Mouse (Mus musculus): ENCODE measurements at regions not wholly inside any gene's neighbourhood (a gene's known extent, or its start where the extent isn't known, plus 50 kb on each side); places are given as distances from the start of the nearest gene placed in this dataset.
"Not testable (repeated sequence)": the region's sequence is repeated elsewhere in the genome, so short reads cannot be mapped to it uniquely, and the experiment has no call there.

DNA sequence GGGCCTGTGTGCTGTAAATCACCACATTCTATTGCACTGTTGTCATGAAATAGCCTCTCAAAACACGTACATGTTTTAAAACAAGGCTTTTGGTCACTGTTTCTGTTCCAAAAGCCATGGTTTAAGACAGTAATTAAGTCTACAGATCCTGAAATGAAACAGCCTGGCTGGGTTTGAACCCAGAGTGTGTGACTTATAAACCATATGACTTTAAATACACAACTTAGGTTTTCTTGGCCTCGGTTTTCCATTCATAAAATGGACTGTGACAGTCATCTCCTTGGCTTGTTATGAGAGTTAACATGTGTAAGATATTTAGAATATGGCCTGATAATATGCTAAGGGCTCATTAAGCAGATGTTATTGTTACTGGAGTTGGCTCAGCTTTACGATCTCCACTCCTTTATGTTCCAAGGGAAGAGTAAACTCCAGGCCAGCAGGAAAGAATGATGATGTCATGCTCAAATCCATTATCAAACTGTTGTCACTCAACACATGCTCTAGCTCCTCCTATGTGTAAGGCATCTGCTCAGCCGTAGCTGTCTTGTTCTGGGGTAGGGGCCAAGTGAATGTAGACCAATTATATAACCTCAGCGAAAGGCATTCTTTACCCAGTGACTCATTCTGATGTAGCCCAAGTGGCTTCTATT, 154.6 kb upstream of the Slc25a13 start:
- WGBS: 70% methylated on average over 5 of the region's 5 CpGs
- H3K27me3 ChIP-seq (ENCODE audit: control insufficient read depth, insufficient read depth, low read length): no peaks in the 10 kb centered on the region
- DNase-seq (ENCODE audit: low spot score): no peak
- no peak overlapping the region for H3K4me2 ChIP-seq (ENCODE audit: low read depth, severe bottlenecking)
- no peak overlapping the region for H3K9ac ChIP-seq (ENCODE audit: low read length)
- H3K36me3 ChIP-seq (ENCODE audit: control insufficient read depth, insufficient read depth, low read length): no peaks in the 10 kb centered on the region
- no peaks in the 10 kb centered on the region for H3K4me1 ChIP-seq (ENCODE audit: control insufficient read depth, insufficient read depth, low read length)
- H3K27ac ChIP-seq (replicated peaks; ENCODE audit: low read depth, low read length): no peak overlapping the region
- H3K4me3 ChIP-seq (ENCODE audit: low read depth, low read length): no peak overlapping the region
- ATAC-seq (ENCODE audit: insufficient number of reproducible peaks, low FRiP score, low TSS enrichment, low read depth): no peak
- no peaks in the 10 kb centered on the region for H3K9me3 ChIP-seq (ENCODE audit: control insufficient read depth, low read length)

DNA sequence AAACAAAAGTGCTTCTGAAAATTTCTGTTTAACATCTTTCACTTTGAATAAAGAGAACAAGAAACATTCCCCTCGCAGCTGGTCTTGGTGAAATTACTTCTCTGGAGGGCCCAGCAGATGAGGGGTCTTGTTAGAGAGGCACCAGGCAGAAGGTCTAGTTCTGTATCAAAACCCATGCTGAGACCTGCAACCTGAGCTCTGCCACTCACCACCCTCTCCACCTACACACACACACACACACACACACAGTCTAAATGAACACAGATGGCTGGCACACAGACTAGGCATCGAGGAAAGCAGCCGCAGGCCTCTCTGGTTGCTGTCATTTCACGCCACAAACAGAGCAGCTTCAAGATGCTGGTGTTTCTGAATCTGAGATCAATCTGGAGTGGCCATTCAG, 147.1 kb upstream of the Slc25a13 start:
- DNase-seq (ENCODE audit: low spot score) (peak; percentile 72), ATAC-seq (ENCODE audit: insufficient number of reproducible peaks, low FRiP score, low TSS enrichment, low read depth) (peak; percentile 62; the same call in 1 of the 2 replicates)
- Histone ChIP-seq H3K36me3 (ENCODE audit: control insufficient read depth, insufficient read depth, low read length) (no peaks in the 10 kb centered on the region), H3K4me1 (ENCODE audit: control insufficient read depth, insufficient read depth, low read length) (peaks cover 8% of the 10 kb centered on the region), H3K9ac (ENCODE audit: low read length) (no peak overlapping the region), H3K27me3 (ENCODE audit: control insufficient read depth, insufficient read depth, low read length) (no peaks in the 10 kb centered on the region), H3K4me3 (ENCODE audit: low read depth, low read length) (no peak overlapping the region), H3K9me3 (ENCODE audit: control insufficient read depth, low read length) (no peaks in the 10 kb centered on the region), H3K4me2 (ENCODE audit: low read depth, severe bottlenecking) (no peak overlapping the region), H3K27ac (replicated peaks; ENCODE audit: low read depth, low read length) (no peak overlapping the region)
- 17% methylated on average over 4 of the region's 4 CpGs for WGBS

DNA sequence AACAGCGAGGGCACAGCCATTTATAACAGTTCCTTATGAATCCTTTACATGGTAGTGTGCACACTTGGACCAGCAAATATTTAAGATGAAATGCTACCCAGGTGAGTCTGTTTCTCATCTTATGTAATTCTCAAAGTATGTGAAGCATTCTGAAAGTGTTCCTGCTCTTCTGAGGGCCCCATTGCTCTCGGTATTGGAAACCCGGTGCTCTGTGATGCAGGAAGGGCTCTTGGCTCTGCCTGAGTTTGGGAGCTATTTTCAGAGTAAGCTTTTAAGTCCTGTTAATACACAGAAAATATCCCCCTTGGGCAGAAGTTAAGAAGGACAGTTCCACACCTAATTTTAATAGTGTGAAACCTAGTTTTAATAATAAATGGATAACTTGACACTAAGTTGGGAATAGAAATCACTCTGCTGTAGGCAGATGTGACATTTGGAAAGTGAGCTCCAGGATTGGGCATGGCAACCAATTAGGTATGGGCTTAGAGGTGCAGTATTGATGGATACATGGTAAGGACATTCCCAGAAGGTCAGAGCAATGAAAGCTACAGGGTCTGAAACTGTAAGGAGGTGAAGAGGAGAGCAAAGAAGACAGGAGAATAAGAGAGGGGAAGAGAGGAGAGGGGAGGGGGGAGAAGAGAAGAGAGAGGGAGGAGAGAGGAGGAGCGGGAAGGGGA, 145.8 kb upstream of the Slc25a13 start:
- DNase-seq (ENCODE audit: low spot score): no peak
- H3K9me3 ChIP-seq (ENCODE audit: control insufficient read depth, low read length): no peaks in the 10 kb centered on the region
- ATAC-seq (ENCODE audit: insufficient number of reproducible peaks, low FRiP score, low TSS enrichment, low read depth): no peak
- no peaks in the 10 kb centered on the region for H3K27me3 ChIP-seq (ENCODE audit: control insufficient read depth, insufficient read depth, low read length)
- no peak overlapping the region for H3K4me3 ChIP-seq (ENCODE audit: low read depth, low read length)
- H3K27ac ChIP-seq (replicated peaks; ENCODE audit: low read depth, low read length): no peak overlapping the region
- peaks cover 8% of the 10 kb centered on the region for H3K4me1 ChIP-seq (ENCODE audit: control insufficient read depth, insufficient read depth, low read length)
- H3K4me2 ChIP-seq (ENCODE audit: low read depth, severe bottlenecking): no peak overlapping the region
- H3K9ac ChIP-seq (ENCODE audit: low read length): no peak overlapping the region
- H3K36me3 ChIP-seq (ENCODE audit: control insufficient read depth, insufficient read depth, low read length): no peaks in the 10 kb centered on the region
- 71% methylated on average over 4 of the region's 4 CpGs for WGBS

DNA sequence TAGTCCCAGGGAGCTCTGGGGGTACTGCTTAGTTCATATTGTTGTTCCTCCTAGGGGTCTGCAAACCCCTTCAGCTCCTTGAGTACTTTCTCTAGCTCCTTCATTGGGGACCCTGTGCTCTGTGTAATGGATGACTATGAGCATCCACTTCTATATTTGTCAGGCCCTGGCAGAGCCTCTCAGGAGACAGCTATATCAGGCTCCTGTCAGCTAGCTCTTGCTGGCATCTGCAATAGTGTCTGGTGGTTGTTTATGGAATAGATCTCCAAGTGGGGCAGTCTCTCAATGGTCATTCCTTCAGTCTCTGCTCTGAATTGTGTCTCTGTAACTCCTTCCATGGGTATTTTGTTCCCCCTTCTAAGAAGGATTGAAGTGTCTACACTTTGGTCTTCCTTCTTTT, 144.2 kb upstream of the Slc25a13 start:
- not testable (repeated sequence) for H3K36me3 ChIP-seq (ENCODE audit: control insufficient read depth, insufficient read depth, low read length); H3K4me3 ChIP-seq (ENCODE audit: low read depth, low read length); H3K27me3 ChIP-seq (ENCODE audit: control insufficient read depth, insufficient read depth, low read length); DNase-seq (ENCODE audit: low spot score); H3K27ac ChIP-seq (replicated peaks; ENCODE audit: low read depth, low read length); H3K4me1 ChIP-seq (ENCODE audit: control insufficient read depth, insufficient read depth, low read length); H3K9me3 ChIP-seq (ENCODE audit: control insufficient read depth, low read length); H3K9ac ChIP-seq (ENCODE audit: low read length); ATAC-seq (ENCODE audit: insufficient number of reproducible peaks, low FRiP score, low TSS enrichment, low read depth); H3K4me2 ChIP-seq (ENCODE audit: low read depth, severe bottlenecking)

DNA sequence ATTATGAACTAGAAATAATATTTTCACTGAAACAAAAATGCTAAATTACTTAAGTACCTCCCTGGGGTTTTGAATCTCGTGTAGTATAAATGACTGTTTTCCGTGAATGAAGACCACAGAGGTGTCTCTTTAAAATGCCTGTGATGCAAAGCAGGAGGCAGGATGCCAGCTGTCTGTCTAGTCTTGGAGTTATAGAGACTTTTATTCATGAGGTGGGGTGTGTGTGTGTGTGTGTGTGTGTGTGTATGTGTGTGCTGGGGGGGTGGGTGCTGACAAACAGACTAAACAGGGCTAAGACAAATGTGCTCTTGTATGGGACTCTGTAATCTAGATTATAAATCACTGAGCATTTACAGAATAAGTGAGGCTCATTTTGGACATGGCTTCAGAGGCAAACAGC, 140.5 kb upstream of the Slc25a13 start:
- H3K9me3 ChIP-seq (ENCODE audit: control insufficient read depth, low read length): no peaks in the 10 kb centered on the region
- no peaks in the 10 kb centered on the region for H3K27me3 ChIP-seq (ENCODE audit: control insufficient read depth, insufficient read depth, low read length)
- DNase-seq (ENCODE audit: low spot score) (no peak), ATAC-seq (ENCODE audit: insufficient number of reproducible peaks, low FRiP score, low TSS enrichment, low read depth) (no peak)
- H3K27ac ChIP-seq (replicated peaks; ENCODE audit: low read depth, low read length): no peak overlapping the region
- no peak overlapping the region for H3K9ac ChIP-seq (ENCODE audit: low read length)
- H3K4me3 ChIP-seq (ENCODE audit: low read depth, low read length): no peak overlapping the region
- no peaks in the 10 kb centered on the region for H3K36me3 ChIP-seq (ENCODE audit: control insufficient read depth, insufficient read depth, low read length)
- no peaks in the 10 kb centered on the region for H3K4me1 ChIP-seq (ENCODE audit: control insufficient read depth, insufficient read depth, low read length)
- H3K4me2 ChIP-seq (ENCODE audit: low read depth, severe bottlenecking): no peak overlapping the region
- WGBS: 55% methylated on average over 2 of the region's 2 CpGs

DNA sequence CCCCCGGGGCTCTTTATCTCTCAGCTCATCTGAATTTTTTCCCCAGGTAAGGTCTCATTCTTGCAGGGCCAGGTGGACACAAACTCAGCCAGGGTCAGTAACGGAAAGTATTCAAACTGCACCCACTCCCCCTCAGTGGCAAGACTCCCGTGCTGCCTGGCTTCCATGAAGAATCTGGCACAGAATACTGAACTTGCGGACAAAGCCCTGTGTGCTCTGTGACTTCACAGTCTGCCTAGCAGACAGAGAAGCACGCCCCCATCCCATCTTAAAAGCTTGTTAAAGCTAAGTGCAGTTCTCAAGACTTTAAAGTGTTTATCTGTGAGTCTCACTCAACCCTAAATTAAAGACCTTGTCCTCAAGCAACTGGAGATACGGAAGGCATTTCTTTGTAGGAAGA, 140.0 kb upstream of the Slc25a13 start:
- DNase-seq (ENCODE audit: low spot score): no peak
- H3K4me1 ChIP-seq (ENCODE audit: control insufficient read depth, insufficient read depth, low read length): no peaks in the 10 kb centered on the region
- no peaks in the 10 kb centered on the region for H3K36me3 ChIP-seq (ENCODE audit: control insufficient read depth, insufficient read depth, low read length)
- no peak overlapping the region for H3K4me3 ChIP-seq (ENCODE audit: low read depth, low read length)
- 67% methylated on average over 6 of the region's 6 CpGs for WGBS
- H3K27ac ChIP-seq (replicated peaks; ENCODE audit: low read depth, low read length): no peak overlapping the region
- no peaks in the 10 kb centered on the region for H3K27me3 ChIP-seq (ENCODE audit: control insufficient read depth, insufficient read depth, low read length)
- ATAC-seq (ENCODE audit: insufficient number of reproducible peaks, low FRiP score, low TSS enrichment, low read depth): no peak
- no peak overlapping the region for H3K4me2 ChIP-seq (ENCODE audit: low read depth, severe bottlenecking)
- no peak overlapping the region for H3K9ac ChIP-seq (ENCODE audit: low read length)
- H3K9me3 ChIP-seq (ENCODE audit: control insufficient read depth, low read length): no peaks in the 10 kb centered on the region

DNA sequence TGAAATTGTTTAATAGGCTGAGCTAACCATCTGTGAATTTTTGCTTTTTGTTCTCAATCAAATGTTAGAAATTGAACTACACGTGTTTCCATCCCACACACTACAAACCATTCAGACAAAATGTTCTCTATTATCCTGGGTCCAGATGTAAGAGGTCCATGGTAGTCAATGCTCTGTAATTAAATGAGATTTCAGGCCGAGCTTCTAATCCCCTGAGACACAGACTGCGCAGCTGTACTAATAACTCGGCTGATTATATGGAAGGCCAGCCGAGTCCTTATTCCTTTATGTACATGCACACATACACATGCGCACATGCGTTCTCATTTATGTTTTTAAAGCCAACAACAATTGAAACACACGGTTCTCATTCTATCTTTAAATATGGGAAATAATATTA, 118.3 kb upstream of the Slc25a13 start:
- Histone ChIP-seq H3K9me3 (ENCODE audit: control insufficient read depth, low read length) (no peaks in the 10 kb centered on the region), H3K4me3 (ENCODE audit: low read depth, low read length) (no peak overlapping the region), H3K4me1 (ENCODE audit: control insufficient read depth, insufficient read depth, low read length) (0 out of 2 replicates have a peak, but pooled peaks cover 2% of the 10 kb centered on the region), H3K27me3 (ENCODE audit: control insufficient read depth, insufficient read depth, low read length) (no peaks in the 10 kb centered on the region), H3K4me2 (ENCODE audit: low read depth, severe bottlenecking) (no peak overlapping the region), H3K9ac (ENCODE audit: low read length) (no peak overlapping the region), H3K36me3 (ENCODE audit: control insufficient read depth, insufficient read depth, low read length) (no peaks in the 10 kb centered on the region), H3K27ac (replicated peaks; ENCODE audit: low read depth, low read length) (no peak overlapping the region)
- ATAC-seq (ENCODE audit: insufficient number of reproducible peaks, low FRiP score, low TSS enrichment, low read depth) (no peak), DNase-seq (ENCODE audit: low spot score) (no peak)
- WGBS: 70% methylated on average over 8 of the region's 8 CpGs

DNA sequence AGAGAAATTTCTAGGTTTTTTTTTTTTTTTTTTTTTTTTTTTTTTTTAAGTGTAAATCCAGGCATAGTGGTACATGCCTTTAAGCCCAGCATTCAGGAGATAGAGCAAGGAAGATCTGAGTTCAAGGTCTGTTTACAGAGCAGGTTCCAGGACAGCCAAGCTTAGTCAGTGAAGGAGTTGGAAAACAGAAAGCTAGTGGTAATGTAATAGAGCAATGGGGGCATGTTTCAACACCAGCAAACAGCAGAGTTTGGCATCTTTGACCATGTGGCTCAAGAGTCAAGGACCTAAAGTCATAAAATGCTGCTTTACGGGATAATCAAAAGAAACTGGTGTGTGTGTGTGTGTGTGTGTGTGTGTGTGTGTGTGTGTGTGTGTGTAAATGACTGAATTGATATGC, 113.3 kb upstream of the Slc25a13 start:
- H3K4me3 ChIP-seq (ENCODE audit: low read depth, low read length): no peak overlapping the region
- H3K9me3 ChIP-seq (ENCODE audit: control insufficient read depth, low read length): no peaks in the 10 kb centered on the region
- ATAC-seq (ENCODE audit: insufficient number of reproducible peaks, low FRiP score, low TSS enrichment, low read depth) (no peak), DNase-seq (ENCODE audit: low spot score) (no peak)
- H3K4me1 ChIP-seq (ENCODE audit: control insufficient read depth, insufficient read depth, low read length): no peaks in the 10 kb centered on the region
- 82% methylated on average over 1 of the region's 1 CpGs for WGBS
- H3K27ac ChIP-seq (replicated peaks; ENCODE audit: low read depth, low read length): no peak overlapping the region
- H3K27me3 ChIP-seq (ENCODE audit: control insufficient read depth, insufficient read depth, low read length): no peaks in the 10 kb centered on the region
- no peaks in the 10 kb centered on the region for H3K36me3 ChIP-seq (ENCODE audit: control insufficient read depth, insufficient read depth, low read length)
- H3K9ac ChIP-seq (ENCODE audit: low read length): no peak overlapping the region
- H3K4me2 ChIP-seq (ENCODE audit: low read depth, severe bottlenecking): no peak overlapping the region

DNA sequence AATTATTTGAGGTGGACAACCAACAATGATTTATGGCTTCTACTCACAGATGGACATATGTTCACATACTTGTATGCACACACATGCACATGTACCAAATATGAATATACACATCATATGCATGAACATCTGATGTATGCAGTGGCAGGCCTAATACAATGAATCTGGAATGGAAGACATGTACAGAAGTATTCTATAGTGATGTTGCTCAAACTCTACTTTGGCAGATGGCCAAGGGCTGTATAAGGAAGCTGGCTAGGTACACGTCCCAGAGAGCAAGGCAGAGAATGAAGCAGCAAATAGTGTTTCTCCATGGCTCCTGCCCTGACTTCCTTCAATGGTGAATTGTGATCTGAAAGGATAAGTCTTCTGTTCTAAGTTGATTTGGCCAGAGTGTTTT, 108.5 kb upstream of the Slc25a13 start:
- Histone ChIP-seq H3K9ac (ENCODE audit: low read length) (no peak overlapping the region), H3K4me1 (ENCODE audit: control insufficient read depth, insufficient read depth, low read length) (no peaks in the 10 kb centered on the region), H3K36me3 (ENCODE audit: control insufficient read depth, insufficient read depth, low read length) (no peaks in the 10 kb centered on the region), H3K4me3 (ENCODE audit: low read depth, low read length) (no peak overlapping the region), H3K27ac (replicated peaks; ENCODE audit: low read depth, low read length) (no peak overlapping the region), H3K27me3 (ENCODE audit: control insufficient read depth, insufficient read depth, low read length) (no peaks in the 10 kb centered on the region), H3K9me3 (ENCODE audit: control insufficient read depth, low read length) (no peaks in the 10 kb centered on the region), H3K4me2 (ENCODE audit: low read depth, severe bottlenecking) (no peak overlapping the region)
- WGBS: 62% methylated on average over 1 of the region's 1 CpGs
- ATAC-seq (ENCODE audit: insufficient number of reproducible peaks, low FRiP score, low TSS enrichment, low read depth): no peak
- DNase-seq (ENCODE audit: low spot score): no peak
